Mouse (Mus musculus): ENCODE results near the gene Rtn3. TPM values are rescaled to one million over a fixed set of nuclear protein-coding genes. Genes with fewer than 3 reads are reported as not detected.
"Not testable (repeated sequence)": the region's sequence is repeated elsewhere in the genome, so short reads cannot be mapped to it uniquely, and the experiment has no call there.

Gene Rtn3
- total RNA-seq (2021): 10 to 100 TPM; 75.2 to 76.0 TPM
- long read RNA-seq, experiment 1, full-length matches to known transcripts: 113 of 122 reads
- long read RNA-seq, experiment 1, partial matches to known transcripts: 0 of 122 reads
- long read RNA-seq, experiment 1, other reads (novel, unspliced or antisense): 9 of 122 reads
- long read RNA-seq, experiment 2, transcript Rtn3-201 (8 exons, 2,898 nt): minor isoform, 5 of 111 reads
- long read RNA-seq, experiment 2, transcript Rtn3-203 (7 exons, 2,762 nt): major isoform, 98 of 111 reads
- long read RNA-seq, experiment 2, partial matches to known transcripts: 2 of 111 reads
- long read RNA-seq, experiment 2, other reads (novel, unspliced or antisense): 6 of 111 reads

- DNase-seq (ENCODE audit: low spot score in 2 of 2): peak; percentile 97 to 98
Observed at GRCm38 (mm10) chr19:7482599-7483511, at the start of gene Rtn3. TSS of gene Rtn3 (minus strand) at chr19:7483281.

- DNase-seq (ENCODE audit: low spot score in 2 of 2): no peak
Observed at GRCm38 (mm10) chr19:7531906-7532305, 48.8 kb upstream of the Rtn3 start.

GRCm38 (mm10) chr19:7528639-7529428 is 45.8 kb upstream of the Rtn3 start:
- DNase-seq (ENCODE audit: low spot score in 2 of 2): peak; percentile 28 to 56

DNA sequence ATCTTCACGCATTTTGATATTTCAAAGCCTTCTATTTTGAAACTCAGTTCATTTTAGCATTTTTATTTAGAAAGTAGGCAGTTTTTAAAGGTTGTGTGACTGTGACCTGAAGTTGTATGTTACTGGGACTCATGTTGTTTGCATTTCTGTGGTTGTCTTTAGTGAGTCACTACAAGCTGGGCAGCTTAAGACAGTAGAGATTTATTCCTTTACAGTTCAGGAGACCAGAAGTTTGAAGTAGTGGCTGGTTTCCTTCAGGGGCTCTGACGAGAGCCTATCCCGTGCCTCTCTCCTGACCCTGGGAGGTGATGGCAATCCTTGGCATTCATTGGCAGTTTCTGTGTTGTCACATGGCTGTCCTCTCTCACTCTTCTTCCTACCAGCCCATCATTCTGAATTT is 41.8 kb upstream of the Rtn3 start:
- DNase-seq (ENCODE audit: low spot score in 2 of 2): no peak

GRCm38 (mm10) chr19:7523781-7524180 is 40.7 kb upstream of the Rtn3 start:
- no peak for DNase-seq (ENCODE audit: low spot score in 2 of 2)

DNA sequence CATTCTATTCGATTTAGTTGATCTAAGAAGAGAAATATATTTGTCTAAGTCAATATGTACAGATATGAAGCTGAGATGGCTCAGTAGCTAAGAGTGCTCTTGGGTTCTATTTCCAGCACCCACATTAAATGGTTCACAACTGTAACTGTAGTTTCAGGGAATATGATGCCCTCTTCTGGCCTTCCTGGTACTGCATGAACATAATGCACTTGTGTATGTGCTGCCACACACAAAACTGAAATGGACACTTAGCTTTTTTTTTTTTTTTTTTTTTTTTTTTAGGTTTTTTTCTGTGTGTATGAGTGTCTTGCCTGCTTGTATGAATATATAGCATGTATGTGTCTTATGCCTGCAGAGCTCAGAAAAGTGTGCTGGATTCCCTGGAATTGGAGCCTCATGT is 40.2 kb upstream of the Rtn3 start:
- no peak for DNase-seq (ENCODE audit: low spot score in 2 of 2)

- no peak for DNase-seq (ENCODE audit: low spot score in 2 of 2)
Observed at GRCm38 (mm10) chr19:7522856-7523255, 39.8 kb upstream of the Rtn3 start.

GRCm38 (mm10) chr19:7521619-7522018 is 38.5 kb upstream of the Rtn3 start:
- DNase-seq (ENCODE audit: low spot score in 2 of 2): no peak

GRCm38 (mm10) chr19:7516437-7516836 is 33.4 kb upstream of the Rtn3 start:
- no peak for DNase-seq (ENCODE audit: low spot score in 2 of 2)

DNA sequence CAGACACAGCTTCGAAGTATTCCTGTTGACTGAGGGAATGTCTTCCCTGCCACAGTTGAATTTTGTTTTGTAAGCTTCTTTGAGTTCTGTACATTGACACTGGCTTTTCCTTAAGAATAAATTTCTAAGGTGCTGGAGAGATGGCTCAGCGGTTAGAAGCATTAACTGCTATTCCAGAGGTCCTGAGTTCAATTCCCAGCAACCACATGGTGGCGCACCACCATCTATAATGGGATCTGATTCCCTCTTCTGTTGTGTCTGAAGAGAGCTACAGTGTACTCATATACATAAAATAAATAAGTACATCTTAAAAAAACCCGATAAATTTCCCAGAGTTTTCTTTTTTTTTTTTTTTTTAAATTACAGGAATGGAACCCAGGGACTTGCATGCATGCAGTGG is 24.9 kb upstream of the Rtn3 start:
- no peak for DNase-seq (ENCODE audit: low spot score in 2 of 2)

DNA sequence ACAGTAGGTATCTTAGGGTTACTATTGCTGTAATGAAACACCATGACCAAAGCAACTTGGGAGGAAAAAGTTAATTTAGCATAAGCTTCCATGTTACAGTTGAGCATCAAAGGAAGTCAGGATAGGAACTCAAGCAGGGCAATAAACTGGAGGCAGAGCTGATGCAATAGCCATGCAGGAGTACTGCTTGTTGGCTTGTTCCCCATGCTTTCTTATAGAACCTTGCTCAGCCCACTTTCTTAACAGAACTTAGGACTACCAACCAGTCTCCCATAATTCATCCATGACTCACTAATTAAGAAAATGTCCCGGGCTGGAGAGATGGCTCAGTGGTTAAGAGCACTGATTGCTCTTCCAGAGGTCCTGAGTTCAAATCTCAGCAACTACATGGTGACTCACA is 23.2 kb upstream of the Rtn3 start:
- no peak for DNase-seq (ENCODE audit: low spot score in 2 of 2)

- DNase-seq (ENCODE audit: low spot score in 2 of 2): no peak
Observed at GRCm38 (mm10) chr19:7502432-7502831, 19.4 kb upstream of the Rtn3 start.

- DNase-seq (ENCODE audit: low spot score in 2 of 2): no peak
Observed at GRCm38 (mm10) chr19:7500701-7501100, 17.6 kb upstream of the Rtn3 start.

DNA sequence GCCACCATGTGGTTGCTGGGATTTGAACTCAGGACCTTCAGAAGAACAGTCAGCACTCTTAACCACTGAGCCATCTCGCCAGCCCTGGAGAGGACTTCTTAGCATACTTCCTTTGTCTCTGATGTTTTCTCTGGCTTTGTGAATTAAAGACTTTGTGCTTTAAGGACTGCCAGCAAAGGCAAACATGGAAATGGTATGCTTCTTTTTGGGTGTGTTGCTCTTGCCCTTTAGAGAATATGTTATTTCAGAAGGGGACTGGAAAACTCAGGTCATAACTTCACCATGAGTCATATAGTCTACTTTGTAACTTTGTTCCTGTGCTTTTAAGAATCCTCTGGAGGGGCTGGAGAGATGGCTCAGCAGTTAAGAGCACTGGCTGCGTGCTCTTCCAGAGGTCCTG is 15.7 kb upstream of the Rtn3 start:
- no peak for DNase-seq (ENCODE audit: low spot score in 2 of 2)

GRCm38 (mm10) chr19:7496070-7496469 is 13.0 kb upstream of the Rtn3 start:
- not testable (repeated sequence) for DNase-seq (ENCODE audit: low spot score in 2 of 2)

DNA sequence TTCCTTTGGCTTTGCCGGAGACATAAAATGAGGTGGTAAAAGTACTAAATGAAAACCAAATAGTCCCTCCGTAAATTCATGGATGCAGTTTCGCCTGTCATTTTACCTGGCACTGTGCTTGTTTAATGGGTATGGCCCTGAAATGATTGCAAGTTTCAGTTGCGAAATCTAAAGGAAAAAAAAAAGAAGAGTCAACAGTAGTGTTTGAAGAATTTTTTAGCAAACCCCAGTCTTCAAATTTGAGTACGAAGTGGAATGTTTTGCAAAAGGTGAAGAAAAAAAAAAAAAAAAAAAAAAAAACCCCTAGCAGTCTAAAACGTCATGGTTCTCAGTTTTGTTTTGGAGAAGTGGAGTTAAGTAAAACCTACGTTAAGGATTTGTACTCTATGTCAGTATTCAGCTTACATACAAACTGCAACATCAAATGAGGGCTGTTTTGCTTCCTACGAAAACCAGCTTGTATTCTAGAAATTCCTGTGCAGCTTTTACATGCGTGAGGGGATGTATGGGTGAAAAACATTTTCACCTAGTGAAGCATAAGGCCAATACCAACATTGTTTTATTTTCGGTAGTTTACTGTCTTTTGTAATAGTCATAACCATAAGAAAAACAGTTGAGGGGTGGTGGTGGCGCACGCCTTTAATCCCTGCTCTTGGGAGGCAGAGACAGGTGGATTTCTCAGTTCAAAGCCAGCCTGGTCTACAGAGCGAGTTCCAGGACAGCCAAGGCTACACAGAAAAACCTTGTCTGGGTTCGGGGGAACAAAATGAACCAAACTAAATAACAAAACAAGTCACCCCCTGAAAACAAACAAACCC is 12.3 kb upstream of the Rtn3 start:
- DNase-seq (ENCODE audit: low spot score in 2 of 2): no peak

- DNase-seq (ENCODE audit: low spot score in 2 of 2): peak; percentile 85 to 92
Observed at GRCm38 (mm10) chr19:7494187-7495015, 11.3 kb upstream of the Rtn3 start.

DNA sequence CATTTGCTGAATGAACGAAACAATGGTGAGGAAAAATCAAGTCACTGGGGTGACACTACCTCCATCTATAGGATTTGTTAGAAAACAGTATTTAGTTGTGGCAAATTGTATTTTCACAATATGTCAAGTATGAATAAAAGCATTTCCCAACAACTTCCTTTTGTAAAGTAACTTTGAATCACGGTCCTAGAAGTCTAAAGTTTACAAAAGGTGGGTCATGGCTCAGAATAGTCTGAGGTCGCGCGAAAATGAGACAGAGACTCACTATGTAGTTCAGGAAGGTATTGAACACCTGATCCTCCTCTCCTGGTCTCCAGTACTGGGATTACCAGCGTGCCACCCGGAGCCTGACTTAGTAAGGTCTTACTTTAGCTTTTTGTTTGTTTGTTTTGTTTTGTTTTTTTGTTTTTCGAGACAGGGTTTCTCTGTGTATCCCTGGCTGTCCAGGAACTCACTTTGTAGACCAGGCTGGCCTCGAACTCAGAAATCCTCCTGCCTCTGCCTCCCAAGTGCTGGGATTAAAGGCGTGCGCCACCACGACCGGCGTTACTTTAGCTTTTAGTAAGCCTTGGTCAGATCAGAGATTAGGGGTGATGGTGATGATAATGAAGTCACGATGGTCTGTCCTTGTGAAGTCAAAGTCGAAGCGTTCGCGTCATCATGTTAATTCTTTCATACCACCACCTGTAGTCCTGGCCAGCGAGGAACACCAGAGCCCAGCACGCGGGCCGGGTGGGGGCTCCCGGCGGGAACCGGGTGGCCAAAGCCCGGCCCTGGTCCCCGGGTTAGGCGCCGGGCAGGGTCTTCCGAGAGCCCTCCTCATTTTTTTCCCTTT is 10.5 kb upstream of the Rtn3 start, which contains the start of gene Atl3:
Gene Atl3 (plus strand): TSS at position 689 of the 835 bp plus-strand sequence.
- DNase-seq (ENCODE audit: low spot score in 2 of 2): no peak

DNA sequence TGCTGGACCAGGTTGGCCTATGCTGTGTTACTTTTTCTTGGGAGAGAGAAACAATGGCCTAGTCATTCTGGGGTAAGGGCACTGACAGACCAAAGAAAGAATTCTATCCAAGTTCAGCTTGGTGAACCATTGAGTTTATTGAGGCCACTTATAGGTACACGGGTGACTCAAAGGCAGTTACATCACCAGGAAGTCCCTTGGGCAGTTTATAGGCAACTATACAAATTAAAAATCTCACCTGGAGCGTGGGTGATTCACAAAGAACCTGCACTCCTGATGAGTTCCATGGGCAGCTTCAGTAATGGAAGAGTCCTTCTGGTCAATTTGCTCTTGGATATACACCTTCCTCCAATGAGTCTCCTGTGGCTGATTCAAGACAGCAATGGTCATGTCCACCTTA is 9.6 kb upstream of the Rtn3 start:
- DNase-seq (ENCODE audit: low spot score in 2 of 2): no peak

All from gastrocnemius, postnatal 4 days (tissue).